Mouse (Mus musculus) CH12.LX (cell line): ENCODE measurements around the gene Hoxd13.

ENCODE experiments used
- CTCF ChIP-seq, 2 experiments: IDR thresholded peaks in 1 of 2; conservative IDR thresholded peaks in 1 of 2; 2 replicates each; pipeline ENCODE4 v1.5.1; 2011 to 2012; ENCODE audit warnings: low read depth in 2 of 2, low read length in 2 of 2, improper control_type of control experiment in 1 of 2, inconsistent platforms in 1 of 2, mild to moderate bottlenecking in 1 of 2, moderate library complexity in 1 of 2
- HCFC1 ChIP-seq: IDR thresholded peaks from 2 replicates; pipeline ENCODE4 v1.6.1; 2012; ENCODE audit warnings: low read depth, mild to moderate bottlenecking, inconsistent platforms, low read length, improper control_type of control experiment
- POLR2A ChIP-seq: IDR thresholded peaks from 2 replicates; pipeline ENCODE4 v1.6.1; 2011; ENCODE audit warnings: low read depth, mild to moderate bottlenecking, improper control_type of control experiment, low read length
- ZKSCAN1 ChIP-seq: IDR thresholded peaks from 2 replicates; pipeline ENCODE4 v1.6.1; 2012; ENCODE audit warnings: low read depth, inconsistent platforms, low read length, improper control_type of control experiment, borderline replicate concordance

- TF ChIP-seq POLR2A (no peak), HCFC1 (no peak), ZKSCAN1 (no peak), CTCF (conservative IDR thresholded peaks at IDR 0.05 in 1 of 2, IDR thresholded peaks at IDR 0.05 in 1 of 2; ENCODE audit: low read depth in 2 of 2, low read length in 2 of 2) (no peak)
Observed at GRCm38 (mm10) chr2:74703317-74703716, 35.2 kb downstream of the Hoxd13 start.
